Mouse (Mus musculus): Measurements from ENCODE around the gene Tmco1.

The Tmco1 gene

DNA sequence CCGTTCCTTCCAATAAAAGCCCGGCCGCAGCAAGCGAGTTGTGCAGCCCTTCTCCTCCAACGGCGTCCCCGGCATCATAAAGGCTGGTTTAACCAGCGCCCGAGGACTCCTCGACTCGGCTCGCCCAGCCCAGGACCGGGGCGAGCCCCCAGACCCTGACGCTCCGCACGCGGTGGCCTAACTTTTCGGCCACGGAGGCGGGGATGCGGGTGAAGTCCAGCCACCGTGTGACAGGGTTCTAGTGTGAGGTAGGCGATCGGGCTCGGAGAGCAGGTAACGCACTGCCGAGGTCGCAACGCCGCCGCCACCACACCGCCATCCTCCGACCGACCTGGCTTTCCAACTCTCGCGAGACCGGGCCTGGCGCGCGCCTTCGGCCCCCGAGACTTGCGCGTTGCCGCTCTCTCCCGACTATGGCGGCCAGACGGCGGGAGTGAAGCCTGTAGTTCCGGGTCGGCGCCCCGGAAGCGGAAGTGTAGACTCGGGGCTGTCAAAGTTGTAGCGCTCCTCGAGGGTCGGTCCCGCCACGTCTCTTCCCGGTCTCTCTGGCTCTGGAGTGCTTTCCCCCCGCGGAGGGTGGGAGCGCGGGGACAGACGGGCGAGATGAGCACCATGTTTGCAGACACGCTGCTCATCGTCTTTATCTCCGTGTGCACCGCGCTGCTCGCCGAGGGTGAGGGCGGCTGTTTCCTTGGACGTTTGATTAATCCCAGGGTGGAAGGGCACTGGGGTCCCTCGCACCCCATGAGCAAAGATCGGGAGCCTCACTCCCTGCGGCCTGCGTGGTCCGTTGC, at the start of gene Tmco1:
Gene Tmco1 (plus strand): TSS at position 118 of the 794 bp plus-strand sequence.
- DNase-seq (ENCODE audit: low read depth, low spot score), result peak; percentile 99

DNA sequence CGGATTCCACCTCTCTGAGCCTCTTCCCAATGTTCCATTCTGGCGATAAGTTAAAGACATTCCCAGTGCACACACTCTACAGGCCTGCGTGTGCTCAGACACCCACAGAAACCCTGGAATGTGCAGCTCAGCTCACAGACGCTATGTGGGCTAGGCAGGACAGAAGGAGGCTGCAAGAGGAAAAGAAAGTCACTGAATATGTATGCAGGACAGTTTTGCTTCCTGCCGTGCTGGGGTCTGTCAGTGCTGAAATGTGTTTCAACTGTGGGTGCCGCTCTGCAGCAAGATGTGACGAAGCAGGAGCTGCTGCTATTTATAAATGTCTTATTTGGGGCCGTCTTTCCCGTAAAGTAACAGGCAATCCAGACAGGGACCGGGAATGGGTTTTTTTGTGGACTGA, 48.5 kb upstream of the Tmco1 start:
- peak; percentile 63 for DNase-seq (ENCODE audit: low read depth, low spot score)

DNA sequence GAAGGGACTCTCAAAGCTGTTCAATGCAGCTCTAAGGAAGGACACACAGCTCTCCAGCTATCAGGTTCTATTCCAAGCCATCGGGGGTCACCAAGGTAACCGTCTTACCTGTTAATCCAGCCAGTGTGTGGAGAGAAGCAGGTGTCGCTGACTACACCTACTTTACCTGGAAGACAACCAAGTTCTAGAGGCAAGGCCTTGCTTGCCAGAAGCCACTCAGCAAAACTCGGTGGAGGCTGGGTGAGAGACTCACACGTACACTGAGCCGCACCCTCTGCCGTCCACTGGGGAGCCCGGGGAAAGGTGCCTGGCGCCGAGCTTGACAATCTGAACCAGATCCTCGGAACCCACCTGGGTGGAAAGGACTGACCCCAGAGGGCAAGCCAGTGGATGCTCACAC, 46.4 kb upstream of the Tmco1 start:
- no peak for DNase-seq (ENCODE audit: low read depth, low spot score)

DNA sequence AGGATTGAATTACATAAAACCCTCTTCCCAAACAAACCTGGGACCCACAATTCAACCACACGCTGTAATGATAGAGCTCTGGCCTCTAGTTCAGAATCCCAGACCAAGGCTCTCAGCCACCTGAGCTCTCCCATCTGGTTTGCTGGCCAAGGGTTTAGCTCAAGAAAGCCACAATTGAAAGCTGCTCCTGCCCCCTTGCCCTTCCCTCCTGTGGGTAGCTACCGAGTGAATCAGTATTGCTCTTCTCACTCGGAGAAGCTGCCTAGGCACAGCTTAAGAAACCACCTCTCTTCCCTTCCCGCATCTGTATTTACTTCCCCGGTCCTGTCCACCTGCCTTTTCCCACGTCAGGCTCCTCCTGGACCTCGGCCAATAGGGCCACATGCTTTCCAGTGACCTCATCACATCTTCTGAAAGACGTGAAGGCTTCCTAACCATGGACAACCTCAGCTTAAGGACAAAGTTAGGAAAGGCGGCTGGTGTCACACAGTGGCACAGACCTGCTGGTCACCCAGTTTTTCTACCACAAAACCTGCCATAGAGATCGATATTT, 45.6 kb upstream of the Tmco1 start:
- DNase-seq (ENCODE audit: low read depth, low spot score), result no peak

DNA sequence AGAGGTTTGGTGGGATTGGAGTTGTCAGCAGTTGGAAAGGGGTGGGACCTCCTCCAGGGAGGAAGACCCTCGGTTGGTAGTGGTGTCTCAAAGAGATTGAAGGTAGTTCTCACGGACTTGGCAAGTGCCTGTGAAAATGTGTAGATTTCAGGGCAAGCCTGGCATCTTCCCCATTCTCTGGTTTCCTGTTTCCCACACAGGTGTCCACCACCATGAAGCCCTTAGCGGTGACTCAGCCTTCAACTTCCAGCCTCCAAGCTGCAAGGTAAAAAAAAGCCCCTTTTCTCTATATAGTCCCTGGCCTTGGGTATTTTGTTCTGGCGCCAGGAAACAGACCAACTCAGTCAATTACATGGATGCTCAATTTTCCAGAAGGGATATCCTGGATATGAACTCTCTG, 42.8 kb upstream of the Tmco1 start:
- no peak for DNase-seq (ENCODE audit: low read depth, low spot score)

DNA sequence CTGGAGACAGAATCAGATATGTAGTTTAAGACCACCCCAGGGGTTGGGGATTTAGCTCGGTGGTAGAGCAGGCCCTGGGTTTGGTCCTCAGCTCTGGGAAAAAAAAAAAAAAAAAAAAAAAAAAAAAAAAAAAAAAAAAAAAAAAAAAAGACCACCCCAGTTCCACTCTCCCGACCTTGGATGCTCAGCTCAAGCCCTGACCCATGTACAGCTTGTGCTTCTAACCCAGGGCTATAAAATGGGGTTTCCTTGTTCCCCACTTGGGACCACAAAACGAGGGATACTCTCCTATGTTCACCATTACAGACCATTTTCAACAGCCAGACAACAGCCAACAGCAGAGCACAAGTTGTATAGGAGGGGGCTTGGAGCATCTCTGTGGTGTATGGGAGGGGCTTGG, 41.5 kb upstream of the Tmco1 start:
- DNase-seq (ENCODE audit: low read depth, low spot score), result no peak

DNA sequence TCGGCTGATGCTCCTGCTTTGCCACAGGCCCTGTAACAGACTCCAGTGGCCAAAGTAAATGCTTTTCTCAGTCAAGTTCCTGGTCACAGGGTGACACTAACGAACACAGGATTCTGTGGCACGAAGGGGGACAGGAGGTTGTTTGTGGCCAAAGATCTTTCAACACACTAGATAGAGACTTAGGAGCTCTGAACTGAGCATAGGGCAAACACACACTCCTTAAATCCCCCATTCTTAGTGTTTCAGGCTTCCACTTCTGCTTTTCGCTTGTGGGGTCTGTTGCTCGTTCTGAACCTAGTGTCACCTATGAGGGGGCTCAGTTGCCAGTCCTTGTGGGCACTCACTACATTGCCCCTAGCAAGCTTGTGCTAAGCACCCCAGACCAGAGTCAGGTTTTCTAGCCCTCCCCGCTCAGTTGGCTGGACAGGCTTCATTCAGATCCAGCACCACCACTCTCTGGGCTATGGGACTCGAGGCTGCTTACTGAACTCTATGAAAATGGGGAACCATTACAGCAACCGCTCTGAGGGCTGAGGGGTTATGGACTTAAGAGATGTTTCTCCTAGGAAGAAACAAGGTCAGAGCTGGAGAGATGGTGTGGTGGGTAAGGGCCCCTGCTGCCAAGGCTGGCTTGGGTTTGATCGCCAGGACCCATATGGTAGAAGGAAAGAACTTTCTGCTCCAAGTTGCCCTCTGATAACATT, 39.7 kb upstream of the Tmco1 start:
- DNase-seq (ENCODE audit: low read depth, low spot score), result no peak

DNA sequence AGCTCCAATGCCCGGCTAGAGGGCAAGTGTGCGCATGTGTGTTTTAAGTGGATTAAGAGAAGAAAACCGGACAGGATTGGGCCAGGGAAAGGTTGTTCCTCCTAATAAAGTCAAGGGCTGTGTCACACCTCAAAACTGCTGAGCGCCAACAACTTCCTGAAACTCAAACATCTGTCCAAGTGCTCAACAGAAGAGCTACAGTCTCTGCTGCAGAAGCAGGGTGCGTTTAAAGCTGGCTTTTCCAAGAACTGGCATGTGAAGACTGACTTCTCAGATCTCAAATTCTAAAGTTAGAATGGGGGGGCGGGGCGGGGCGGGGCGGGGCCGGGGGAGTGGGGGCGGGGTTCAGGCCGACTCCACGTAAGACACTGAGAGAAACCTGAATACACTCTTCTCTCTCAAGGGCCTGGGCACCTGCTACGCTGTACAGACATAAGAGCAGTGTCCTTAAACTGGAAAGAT, 38.8 kb upstream of the Tmco1 start:
- no peak for DNase-seq (ENCODE audit: low read depth, low spot score)

DNA sequence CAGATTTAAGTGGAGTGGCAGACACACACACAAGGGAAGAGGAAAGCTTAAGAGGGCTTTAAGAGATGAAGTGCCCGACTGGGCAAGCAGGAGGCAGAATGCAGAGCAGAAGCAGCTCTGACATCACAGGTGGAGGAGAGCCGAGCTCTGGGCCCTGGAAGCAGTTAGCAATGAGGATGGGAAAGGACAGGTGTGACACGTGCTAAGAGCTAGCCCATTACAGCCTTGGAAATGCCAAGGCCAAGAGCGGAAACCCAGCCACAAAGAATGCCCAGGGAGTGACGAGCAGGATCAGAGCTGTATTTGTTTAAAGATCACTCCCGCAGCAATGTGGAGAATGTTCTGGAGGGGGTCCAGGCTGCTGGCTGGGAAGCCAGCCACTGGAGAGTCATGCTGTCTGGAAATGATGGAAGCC, 38.3 kb upstream of the Tmco1 start:
- peak; percentile 66 for DNase-seq (ENCODE audit: low read depth, low spot score)

DNA sequence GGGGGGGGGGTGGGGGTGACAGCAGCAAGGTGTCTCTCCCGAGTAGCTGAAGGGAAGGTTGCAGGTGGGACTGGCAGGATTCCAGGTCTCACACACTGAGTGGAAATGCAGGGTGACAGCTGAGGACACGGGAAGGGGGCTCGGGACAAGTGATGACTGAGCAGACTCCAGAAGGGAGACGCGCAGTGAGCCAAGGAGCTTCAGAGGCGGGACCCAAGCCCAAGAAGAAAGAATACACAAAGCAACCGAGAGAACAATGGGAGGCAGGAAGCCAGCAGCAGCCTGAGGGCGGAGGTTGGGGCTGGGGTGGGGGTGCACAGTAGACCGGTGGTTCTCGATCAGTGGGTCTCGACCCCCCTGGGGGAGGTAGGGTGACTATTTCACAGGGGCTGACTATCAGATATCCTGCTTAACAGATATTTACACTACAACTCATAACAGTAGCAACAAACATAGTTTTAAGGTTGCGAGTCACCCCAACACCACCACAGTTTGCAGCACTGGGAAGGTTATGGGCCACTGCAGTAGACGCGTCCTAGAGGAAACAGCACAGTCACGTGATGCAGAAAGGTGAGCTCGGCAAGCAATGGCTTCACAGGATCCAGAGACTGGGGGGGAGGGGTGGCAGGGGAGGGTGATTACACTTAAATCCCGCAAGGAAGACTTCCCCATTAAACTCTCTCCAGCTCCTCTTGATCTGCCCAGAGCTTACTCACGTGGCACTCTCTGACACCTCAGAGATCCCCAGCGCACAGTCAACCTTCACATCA, 37.7 kb upstream of the Tmco1 start:
- peak; percentile 95 for DNase-seq (ENCODE audit: low read depth, low spot score)

DNA sequence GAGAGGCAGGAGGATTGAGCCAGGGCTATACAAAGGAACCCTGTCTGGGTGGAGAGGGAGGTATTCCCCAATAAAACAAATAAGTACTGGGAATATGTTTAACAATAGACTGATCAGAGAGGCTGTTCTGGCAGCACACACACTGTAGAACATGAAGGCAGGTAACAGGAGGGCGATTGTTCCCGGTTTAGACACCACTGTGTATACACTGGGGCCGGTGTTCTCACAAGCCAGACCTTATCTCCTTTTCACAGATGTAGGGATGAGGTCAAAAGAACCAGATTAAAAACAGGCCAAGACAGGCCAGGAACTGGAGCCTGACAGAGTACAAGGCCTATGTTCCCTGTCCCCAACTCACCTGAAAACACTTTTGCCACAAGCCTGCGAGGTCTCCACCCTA, 36.9 kb upstream of the Tmco1 start:
- peak; percentile 88 for DNase-seq (ENCODE audit: low read depth, low spot score)

DNA sequence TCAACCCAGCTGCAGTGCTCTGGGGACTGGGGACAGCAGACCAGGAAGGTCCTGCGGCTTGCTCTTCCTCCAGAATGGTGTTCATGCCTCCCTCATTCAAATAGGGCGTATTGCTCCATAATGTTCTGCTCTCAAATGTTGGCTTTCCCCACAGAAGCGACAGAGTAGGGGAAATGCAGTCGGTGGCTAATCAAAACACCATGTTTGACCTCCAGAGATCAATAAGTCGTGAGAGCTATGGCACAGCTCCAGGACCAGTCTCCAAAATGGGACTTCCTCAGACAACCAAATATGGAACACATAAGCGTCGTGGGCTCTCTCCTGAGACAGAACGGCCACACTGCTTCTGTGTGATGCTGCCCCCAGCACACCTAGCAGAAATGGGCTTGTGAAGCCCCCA, 36.3 kb upstream of the Tmco1 start:
- no peak for DNase-seq (ENCODE audit: low read depth, low spot score)

DNA sequence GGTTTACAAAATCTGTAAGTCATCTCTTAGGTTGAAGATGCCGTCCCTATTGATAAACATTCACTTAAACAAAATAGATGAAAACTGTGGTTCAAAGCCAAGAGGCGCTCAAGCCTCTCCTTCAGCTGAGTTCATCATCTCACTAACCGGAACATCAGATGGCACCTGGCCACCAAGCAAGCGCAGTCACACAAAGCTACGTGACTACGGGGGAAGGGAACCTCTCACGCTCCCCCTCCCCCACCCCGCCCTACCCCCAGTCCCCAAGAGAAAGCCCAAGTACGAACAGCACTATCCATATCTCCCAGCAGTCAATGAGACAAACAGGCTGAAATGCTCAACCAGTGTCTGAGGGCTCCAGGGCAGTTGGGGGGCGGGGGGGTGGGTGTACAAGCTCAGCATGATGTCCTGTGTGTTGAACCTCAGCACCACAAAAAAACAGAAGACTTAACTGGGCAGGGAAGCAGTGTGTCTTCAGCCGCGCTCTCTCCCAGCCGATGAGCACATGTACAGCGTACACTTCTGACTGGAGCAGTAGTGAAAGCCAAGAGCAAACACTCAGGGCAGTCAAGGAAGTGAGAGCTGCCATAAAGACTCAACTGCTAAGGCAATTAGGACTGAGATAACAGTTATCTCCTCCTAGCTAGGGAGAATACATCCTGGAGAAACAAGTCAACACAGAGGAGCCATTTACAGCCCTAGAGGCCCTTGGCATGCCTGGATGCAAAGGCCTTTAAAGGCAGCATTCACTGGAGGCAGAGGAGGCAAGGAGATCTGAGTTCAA, 34.6 kb upstream of the Tmco1 start:
- peak; percentile 73 for DNase-seq (ENCODE audit: low read depth, low spot score)

DNA sequence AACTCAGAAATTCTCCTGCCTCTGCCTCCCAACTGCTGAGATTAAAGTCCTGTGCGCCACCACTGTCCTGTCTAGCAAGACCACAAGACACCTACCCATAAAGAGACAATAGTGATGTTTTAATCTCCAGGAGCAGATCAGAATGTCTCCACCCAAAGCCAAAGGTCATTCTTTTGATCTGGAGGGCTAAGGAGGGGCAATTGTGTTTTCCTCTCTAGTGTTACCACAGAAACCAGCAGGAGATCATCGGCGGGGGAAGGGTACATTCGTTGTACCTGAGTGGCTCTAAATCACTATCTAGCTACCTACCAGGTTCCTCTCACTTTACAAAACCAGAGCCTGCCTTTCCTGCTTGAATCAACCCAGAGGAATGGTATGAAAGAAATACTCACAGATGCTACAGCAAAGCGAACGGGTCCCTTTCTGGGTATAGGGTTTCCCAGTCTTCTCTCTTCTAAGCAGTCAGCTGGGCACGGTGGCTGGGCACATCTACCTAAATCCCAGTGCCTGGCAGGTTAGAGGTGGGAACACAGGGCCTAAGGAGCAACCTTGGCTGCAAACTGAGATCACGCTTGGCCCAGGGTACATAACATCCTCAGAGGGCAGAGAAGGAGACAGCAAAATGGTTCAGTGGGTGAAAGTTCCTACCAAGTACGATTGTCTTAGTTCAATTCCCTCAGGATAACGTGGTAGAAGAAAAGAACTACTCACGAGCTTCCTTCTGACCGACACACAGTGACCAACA, 33.4 kb upstream of the Tmco1 start:
- peak; percentile 91 for DNase-seq (ENCODE audit: low read depth, low spot score)

DNA sequence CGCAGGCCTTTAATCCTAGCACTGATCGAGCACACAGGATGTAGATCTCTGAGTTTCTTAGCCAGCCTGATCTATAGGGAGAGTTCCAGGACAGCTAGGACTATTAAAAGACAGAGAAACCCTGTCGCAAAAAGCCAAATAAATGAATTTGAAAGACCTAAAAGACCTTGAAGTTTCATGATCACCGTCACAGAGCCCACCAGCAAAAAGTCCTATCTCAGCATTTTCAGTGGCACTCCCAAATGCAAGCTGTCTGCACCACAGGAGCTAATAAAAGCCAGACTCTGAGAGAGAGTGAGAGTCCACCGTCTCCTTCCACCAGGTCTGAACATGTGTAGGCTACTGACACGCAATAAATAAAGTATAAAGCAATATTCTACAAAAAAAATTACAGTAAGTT, 29.8 kb upstream of the Tmco1 start:
- no peak for DNase-seq (ENCODE audit: low read depth, low spot score)

DNA sequence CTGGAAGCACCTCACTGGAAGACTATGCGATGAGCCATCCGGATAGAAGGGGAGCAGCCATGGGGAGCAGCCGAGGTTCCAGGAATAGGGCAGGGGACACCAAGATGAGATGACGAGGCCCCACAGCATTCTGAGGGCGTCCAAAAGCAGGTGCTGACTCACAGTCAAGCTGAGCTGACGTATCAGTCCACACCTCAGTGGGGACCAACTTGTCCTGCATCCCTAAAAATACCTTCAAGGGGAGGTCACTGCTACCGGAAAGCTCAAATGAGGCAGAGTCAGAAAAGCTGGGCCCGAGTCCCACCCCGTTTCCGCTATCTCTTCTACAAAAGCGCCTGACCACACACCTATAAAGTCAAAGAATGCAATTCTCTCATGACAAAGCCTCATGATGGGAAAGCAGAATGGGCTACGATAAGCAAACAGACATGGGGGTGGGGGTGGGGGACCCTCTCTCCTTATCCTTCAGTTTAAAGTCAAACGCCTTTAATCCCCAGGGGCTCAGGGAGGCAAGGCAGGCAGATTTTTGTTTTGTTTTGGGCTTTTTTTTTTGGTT, 28.9 kb upstream of the Tmco1 start:
- DNase-seq (ENCODE audit: low read depth, low spot score), result peak; percentile 69

DNA sequence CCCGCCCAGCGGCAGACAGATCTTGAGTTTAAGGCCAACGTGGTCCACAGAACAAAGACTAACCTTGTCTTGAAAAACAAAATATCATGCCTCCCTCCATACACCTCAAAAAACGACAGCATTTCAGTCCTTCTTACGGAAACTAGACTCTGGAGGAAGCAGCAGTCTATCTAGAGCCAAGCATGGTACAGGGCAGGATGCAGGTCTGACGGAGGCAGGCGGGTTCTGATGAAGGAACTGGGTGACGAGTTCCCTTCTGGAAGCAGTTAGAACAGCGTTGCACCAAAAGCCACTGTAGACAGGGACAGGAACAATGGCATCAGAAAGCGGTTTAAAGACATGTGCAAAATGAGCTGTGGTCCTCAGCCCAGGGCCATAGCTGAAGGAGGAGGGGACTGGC, 28.1 kb upstream of the Tmco1 start:
- DNase-seq (ENCODE audit: low read depth, low spot score), result peak; percentile 36

DNA sequence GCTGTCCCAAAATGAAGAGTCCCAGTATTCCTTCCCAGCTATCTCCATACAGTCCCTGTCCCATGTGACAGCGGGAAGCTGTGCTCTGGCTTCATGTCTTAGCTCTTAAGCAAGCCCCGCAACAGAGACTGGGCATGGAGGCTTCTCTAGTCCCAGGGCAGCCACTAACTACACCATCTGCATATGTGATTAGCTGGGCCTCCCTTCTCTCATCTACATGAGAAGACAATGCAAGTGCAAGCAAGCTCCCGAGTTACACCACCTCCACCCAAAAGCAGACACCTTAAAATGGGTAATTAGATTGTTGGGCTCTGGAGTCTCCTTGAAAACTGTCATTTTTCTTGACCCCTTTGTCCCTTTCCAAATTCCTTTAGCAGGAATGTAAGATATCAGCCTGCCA, 26.1 kb upstream of the Tmco1 start:
- DNase-seq (ENCODE audit: low read depth, low spot score), result peak; percentile 57

DNA sequence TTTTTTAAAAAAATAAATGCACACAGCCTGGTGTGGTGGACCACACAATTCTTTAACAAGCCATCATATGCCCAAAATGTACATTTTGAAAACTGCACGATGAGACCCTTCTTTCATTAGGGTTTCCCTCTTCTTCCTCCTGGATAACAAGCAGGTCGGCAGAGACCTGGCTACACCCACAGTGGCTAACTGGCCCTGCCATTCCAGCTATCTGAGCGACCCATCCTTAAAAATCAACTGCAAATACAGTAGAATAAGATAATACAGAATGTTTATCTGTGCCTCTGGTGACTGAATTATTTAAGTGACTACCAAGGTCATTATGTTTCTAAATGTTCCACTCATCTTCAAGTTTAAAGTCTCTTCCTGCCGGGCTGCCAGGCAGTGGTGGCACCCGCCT, 25.4 kb upstream of the Tmco1 start:
- DNase-seq (ENCODE audit: low read depth, low spot score), result no peak
